Mouse (Mus musculus) hindbrain, postnatal 0 days (tissue): ENCODE results near the gene Ccnt1. TPM values are rescaled to one million over a fixed set of nuclear protein-coding genes. Genes with fewer than 3 reads are reported as not detected.

Experiments
- ATAC-seq: fragments of 200-750 bp; cut with Nextera tagmentation; 2 replicates; pipeline ENCODE4 v1.8.0; 2017; ENCODE audit warnings: mild to moderate bottlenecking, moderate TSS enrichment, moderate library complexity
- DNase-seq: peaks from one replicate; pipeline ENCODE4 v3.0.0-alpha.2; 2015; ENCODE audit warnings: low spot score
- H3K27ac ChIP-seq: fragments of 300-500 bp; sonication (generic); 2 replicates; pipeline ENCODE4 v1.5.1; 2014; ENCODE audit warnings: mild to moderate bottlenecking
- H3K27me3 ChIP-seq: fragments of 300-500 bp; sonication (generic); 2 replicates; pipeline ENCODE4 v1.6.1; 2014; ENCODE audit warnings: low read length, mixed read lengths; ENCODE audit not compliant: insufficient read depth
- H3K36me3 ChIP-seq: fragments of 300-500 bp; sonication (generic); 2 replicates; pipeline ENCODE4 v1.6.1; 2014; ENCODE audit warnings: low read length, mixed read lengths; ENCODE audit not compliant: insufficient read depth
- H3K4me1 ChIP-seq: fragments of 300-500 bp; sonication (generic); 2 replicates; pipeline ENCODE4 v1.6.1; 2014; ENCODE audit warnings: antibody characterized with exemption, low read length, mixed read lengths; ENCODE audit not compliant: insufficient read depth
- H3K4me2 ChIP-seq: fragments of 300-500 bp; sonication (generic); 2 replicates; pipeline ENCODE4 v1.6.1; 2014; ENCODE audit warnings: low read depth, mild to moderate bottlenecking, low read length, moderate library complexity, mixed read lengths
- H3K4me3 ChIP-seq: fragments of 300-500 bp; sonication (generic); 2 replicates; pipeline ENCODE4 v1.5.1; 2014; ENCODE audit warnings: low read length
- H3K9ac ChIP-seq: fragments of 300-500 bp; sonication (generic); replicated peaks from 2 replicates; pipeline ENCODE4 v1.6.1; 2014; ENCODE audit warnings: mild to moderate bottlenecking, low read length, moderate library complexity, mixed read lengths
- H3K9me3 ChIP-seq: fragments of 300-500 bp; sonication (generic); 2 replicates; pipeline ENCODE4 v1.6.1; 2016; ENCODE audit warnings: low read length, mixed read lengths
- CTCF ChIP-seq: IDR thresholded peaks from 2 replicates; pipeline ENCODE4 v1.5.1; 2016; ENCODE audit warnings: antibody characterized with exemption, control low read depth, low read depth
- WGBS: fragments of 180-500 bp; shearing (Covaris S2); extraction: QIAGEN DNeasy Blood & Tissue Kit; methylation state at CpG from one replicate; pipeline ENCODE4 v1.1.7; 2014; 5-methylcytosine and 5-hydroxymethylcytosine counted together
- polyA plus RNA-seq: library from polyadenylated mRNA; unstranded; fragments of >200 nt; fragmentation: Nextera tagmentation; extraction: Ambion mirVana; gene quantifications from 2 replicates; pipeline ENCODE4 v1.2.1, GENCODE M21; 2015
- total RNA-seq: library from RNA; depleted of rRNA; stranded (reverse); fragments of >200 nt; gene quantifications from 2 replicates; pipeline ENCODE4 v1.2.3, GENCODE M21; 2014

Gene Ccnt1
- total and polyA plus RNA-seq, 2 experiments from 2014 or later, result 42.4 to 42.7 TPM

- Histone ChIP-seq H3K27ac (peak within 1 kb of the TSS; percentile 100), H3K9me3 (no peaks in the 10 kb centered on the region), H3K4me3 (peak within 1 kb of the TSS; percentile 84), H3K4me2 (peak within 1 kb of the TSS; percentile 91), H3K4me1 (peaks cover 4% of the 10 kb centered on the region), H3K9ac (peak within 1 kb of the TSS; percentile 94), H3K36me3 (peaks cover 13% of the 10 kb centered on the region), H3K27me3 (no peaks in the 10 kb centered on the region)
- 0% methylated on average over 61 of the region's 70 CpGs for WGBS
- DNase-seq (peak; percentile 99), ATAC-seq (peak; percentile 100)
- TF ChIP-seq CTCF, result peak; percentile 28; the same call in 1 of the 2 replicates
These were observed 36.7 kb downstream of the Ccnt1 start, which contains the start of gene Kansl2 for GRCm38 (mm10) chr15:98533881-98534627. Gene Kansl2 (minus strand): TSS chr15:98534264.

GRCm38 (mm10) chr15:98533035-98533531 is 37.6 kb downstream of the Ccnt1 start:
- Histone ChIP-seq H3K9ac (peak overlapping the region; percentile 94), H3K9me3 (no peaks in the 10 kb centered on the region), H3K4me1 (peaks cover 4% of the 10 kb centered on the region), H3K36me3 (peaks cover 18% of the 10 kb centered on the region), H3K4me3 (peak overlapping the region; percentile 84), H3K27ac (peak overlapping the region; percentile 100; the same call in 1 of the 2 replicates), H3K4me2 (peak overlapping the region; percentile 91), H3K27me3 (no peaks in the 10 kb centered on the region)
- no peak for ATAC-seq
- TF ChIP-seq CTCF, result no peak
- peak; percentile 7 for DNase-seq
- 0% methylated on average over 18 of the region's 18 CpGs for WGBS

GRCm38 (mm10) chr15:98532281-98532680 is 38.4 kb downstream of the Ccnt1 start:
- peak overlapping the region; percentile 91 for H3K4me2 ChIP-seq
- ATAC-seq, result no peak
- no peak overlapping the region for H3K27ac ChIP-seq
- H3K27me3 ChIP-seq, result no peaks in the 10 kb centered on the region
- no peak for TF ChIP-seq CTCF
- peaks cover 26% of the 10 kb centered on the region for H3K36me3 ChIP-seq
- H3K9me3 ChIP-seq, result no peaks in the 10 kb centered on the region
- peaks cover 4% of the 10 kb centered on the region for H3K4me1 ChIP-seq
- DNase-seq, result no peak
- H3K4me3 ChIP-seq, result peak overlapping the region; percentile 84
- 30% methylated on average over 5 of the region's 5 CpGs for WGBS
- H3K9ac ChIP-seq, result 0 out of 2 replicates have a peak overlapping the region, but pooled peaks have one; percentile 94

GRCm38 (mm10) chr15:98528066-98528563 is 42.6 kb downstream of the Ccnt1 start:
- no peak for TF ChIP-seq CTCF
- ATAC-seq, result no peak
- peaks cover 4% of the 10 kb centered on the region for H3K4me1 ChIP-seq

GRCm38 (mm10) chr15:98527056-98527771 is 43.5 kb downstream of the Ccnt1 start:
- 94% methylated on average over 5 of the region's 5 CpGs for WGBS
- peaks cover 55% of the 10 kb centered on the region for H3K36me3 ChIP-seq
- H3K4me3 ChIP-seq, result no peak overlapping the region
- H3K9ac ChIP-seq, result no peak overlapping the region
- no peak for DNase-seq
- no peak overlapping the region for H3K4me2 ChIP-seq
- TF ChIP-seq CTCF, result no peak
- H3K27ac ChIP-seq, result no peak overlapping the region
- no peaks in the 10 kb centered on the region for H3K9me3 ChIP-seq
- ATAC-seq, result no peak
- peaks cover under 1% of the 10 kb centered on the region for H3K4me1 ChIP-seq
- H3K27me3 ChIP-seq, result no peaks in the 10 kb centered on the region

More at GRCm38 (mm10) chr15:98528066-98528563, 42.6 kb downstream of the Ccnt1 start:
- WGBS, result 92% methylated on average over 5 of the region's 5 CpGs
- Histone ChIP-seq H3K9me3 (no peaks in the 10 kb centered on the region), H3K4me2 (no peak overlapping the region), H3K9ac (no peak overlapping the region), H3K27me3 (no peaks in the 10 kb centered on the region), H3K36me3 (peaks cover 46% of the 10 kb centered on the region), H3K27ac (no peak overlapping the region), H3K4me3 (no peak overlapping the region)
- DNase-seq, result no peak

- Histone ChIP-seq H3K4me1 (no peaks in the 10 kb centered on the region), H3K9me3 (no peaks in the 10 kb centered on the region), H3K4me2 (no peak overlapping the region), H3K36me3 (peaks cover 60% of the 10 kb centered on the region), H3K9ac (no peak overlapping the region), H3K4me3 (no peak overlapping the region), H3K27ac (no peak overlapping the region), H3K27me3 (no peaks in the 10 kb centered on the region)
- no peak for TF ChIP-seq CTCF
- WGBS, result 56% methylated on average over 5 of the region's 5 CpGs
- ATAC-seq (no peak), DNase-seq (no peak)
These were observed 44.7 kb downstream of the Ccnt1 start for GRCm38 (mm10) chr15:98526057-98526456.
